Mouse (Mus musculus) bone marrow macrophage, adult 2 months (primary cell): ENCODE measurements around the gene Dpp6. TPM values are rescaled to one million over a fixed set of nuclear protein-coding genes. Genes with fewer than 3 reads are reported as not detected.

Experiments used
- H3K27ac ChIP-seq: 2 replicates; pipeline ENCODE4 v1.5.1; 2012; ENCODE audit warnings: low read depth, low read length; ENCODE audit not compliant: insufficient read depth
- H3K4me1 ChIP-seq: 2 replicates; pipeline ENCODE4 v1.6.1; 2012; ENCODE audit warnings: low read length; ENCODE audit not compliant: control insufficient read depth, insufficient read depth
- H3K4me3 ChIP-seq: 2 replicates; pipeline ENCODE4 v1.5.1; 2012; ENCODE audit warnings: mild to moderate bottlenecking, low read length, moderate library complexity; ENCODE audit not compliant: insufficient read depth
- CTCF ChIP-seq: IDR thresholded peaks from 2 replicates; pipeline ENCODE4 v1.5.1; 2012; ENCODE audit warnings: low read depth, mild to moderate bottlenecking, low read length, moderate library complexity
- POLR2A ChIP-seq: IDR thresholded peaks from 2 replicates; pipeline ENCODE4 v1.6.1; 2012; ENCODE audit warnings: mild to moderate bottlenecking, low read depth, low read length, borderline replicate concordance
- polyA plus RNA-seq: library from polyadenylated mRNA; stranded (reverse); fragments of >200 nt; gene quantifications from 2 replicates; pipeline ENCODE4 v1.2.4, GENCODE M21; 2012; ENCODE audit not compliant: missing spikeins, insufficient read depth, insufficient read length

The Dpp6 gene
- polyA plus RNA-seq, 1 experiment = not detected

- Histone ChIP-seq H3K4me1 (no peaks in the 10 kb centered on the region), H3K27ac (no peak overlapping the region), H3K4me3 (no peak overlapping the region)
- TF ChIP-seq POLR2A = no peak
- TF ChIP-seq CTCF = no peak
Measured at GRCm38 (mm10) chr5:27265281-27265680, 448.3 kb downstream of the Dpp6 start.

DNA sequence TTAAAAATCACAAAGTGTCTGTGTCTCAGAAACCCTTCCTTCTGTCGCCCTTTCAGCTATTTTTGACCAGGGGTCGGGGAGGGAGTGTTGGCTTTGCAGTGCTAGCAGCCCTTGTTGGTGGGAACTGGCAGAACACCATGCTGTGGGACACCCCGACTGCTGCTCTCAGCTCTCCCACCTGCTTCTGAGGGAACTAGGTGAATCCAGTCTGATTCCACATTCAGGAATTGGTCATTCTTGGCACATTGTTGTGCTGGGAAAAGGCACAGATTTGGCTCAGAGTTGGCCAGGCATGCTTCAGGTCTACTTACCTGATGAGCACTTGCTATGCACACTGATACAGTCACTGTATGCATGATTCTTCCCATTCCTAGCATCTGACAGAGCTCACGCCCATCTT lies 454.3 kb downstream of the Dpp6 start:
- TF ChIP-seq POLR2A (no peak), CTCF (no peak)
- Histone ChIP-seq H3K4me3 (no peak overlapping the region), H3K4me1 (no peaks in the 10 kb centered on the region), H3K27ac (no peak overlapping the region)

DNA sequence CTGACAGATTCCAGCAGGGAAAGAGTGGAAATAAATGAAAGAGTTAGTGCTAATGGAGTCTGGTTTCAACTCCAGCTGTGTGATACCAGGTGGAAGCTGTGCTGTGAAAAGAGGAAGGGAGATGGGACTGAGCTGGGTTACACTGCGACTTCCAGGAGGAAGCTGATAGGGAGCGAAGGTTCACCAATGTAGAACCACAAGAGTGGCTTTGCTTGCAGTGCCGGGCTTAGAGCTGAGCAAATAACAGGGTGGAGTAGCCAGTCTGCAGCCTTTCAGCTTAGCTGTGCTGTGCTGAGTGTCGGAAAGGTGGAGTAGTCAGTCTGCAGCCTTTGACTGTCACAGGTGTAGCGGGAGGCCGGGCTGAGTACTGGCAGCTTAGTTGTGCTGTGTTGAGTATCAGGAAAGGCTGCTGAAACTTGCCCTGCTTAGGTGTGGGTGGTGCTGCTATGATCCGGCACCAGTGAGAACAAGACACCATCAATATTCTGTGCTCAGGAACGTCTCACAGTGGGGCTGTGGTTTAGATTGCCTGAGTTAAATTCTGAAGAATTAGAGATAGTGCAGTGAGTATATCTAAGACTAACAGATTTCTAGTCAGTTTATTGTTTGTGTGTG lies 457.9 kb downstream of the Dpp6 start:
- H3K4me3 ChIP-seq = no peak overlapping the region
- TF ChIP-seq POLR2A = no peak
- TF ChIP-seq CTCF = no peak

DNA sequence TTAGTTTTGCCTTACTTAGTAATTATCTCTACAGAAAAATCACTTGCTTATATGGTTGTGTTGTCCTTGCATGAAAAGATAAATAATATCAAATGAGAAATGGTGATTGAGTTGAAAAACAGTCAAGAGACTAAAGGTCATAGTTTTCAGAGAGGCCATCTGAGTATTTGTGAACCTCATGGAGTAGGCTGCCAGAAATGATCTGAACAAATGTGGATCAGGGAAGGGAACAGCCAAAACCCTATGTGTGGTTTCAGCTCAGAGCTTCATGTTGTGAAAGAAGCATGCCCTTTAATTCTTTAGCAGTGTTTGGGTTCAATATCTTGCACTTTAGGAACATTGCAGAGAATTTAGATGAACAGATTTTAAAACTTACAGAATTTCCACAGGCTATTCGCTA lies 458.9 kb downstream of the Dpp6 start:
- Histone ChIP-seq H3K4me3 (no peak overlapping the region), H3K4me1 (no peaks in the 10 kb centered on the region), H3K27ac (no peak overlapping the region)
- TF ChIP-seq POLR2A (no peak), CTCF (no peak)

More for the DNA sequence above, 457.9 kb downstream of the Dpp6 start:
- no peak overlapping the region for H3K27ac ChIP-seq
- no peaks in the 10 kb centered on the region for H3K4me1 ChIP-seq

GRCm38 (mm10) chr5:27278120-27278645 lies 461.2 kb downstream of the Dpp6 start:
- H3K4me3 ChIP-seq = no peak overlapping the region
- no peak overlapping the region for H3K27ac ChIP-seq
- no peaks in the 10 kb centered on the region for H3K4me1 ChIP-seq
- TF ChIP-seq CTCF (no peak), POLR2A (no peak)

- TF ChIP-seq CTCF (no peak), POLR2A (no peak)
- H3K4me3 ChIP-seq = no peak overlapping the region
- H3K27ac ChIP-seq = no peak overlapping the region
- no peaks in the 10 kb centered on the region for H3K4me1 ChIP-seq
Measured at GRCm38 (mm10) chr5:27286876-27287275, 469.9 kb downstream of the Dpp6 start.

DNA sequence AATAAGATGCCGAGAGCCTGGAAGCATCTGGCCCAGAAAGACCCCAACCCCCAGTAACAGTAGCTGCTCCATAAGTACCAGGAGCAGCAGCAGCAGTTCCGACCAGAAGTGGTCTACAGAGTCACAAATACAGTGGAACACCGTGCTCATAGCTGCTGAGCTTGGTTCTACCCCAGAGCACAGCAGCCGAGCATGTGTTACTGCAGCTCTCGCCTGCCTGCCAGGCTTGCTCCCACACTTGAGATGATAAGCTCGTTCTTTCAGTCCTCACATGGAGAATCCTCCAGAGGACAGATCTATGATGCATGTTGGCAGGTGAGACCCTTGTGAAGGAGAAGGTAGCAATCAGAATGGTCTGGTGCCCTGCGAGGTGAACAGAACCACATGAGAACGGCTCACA lies 474.4 kb downstream of the Dpp6 start:
- H3K4me3 ChIP-seq = no peak overlapping the region
- TF ChIP-seq CTCF = no peak
- TF ChIP-seq POLR2A = no peak
- no peaks in the 10 kb centered on the region for H3K4me1 ChIP-seq
- no peak overlapping the region for H3K27ac ChIP-seq

GRCm38 (mm10) chr5:27292236-27292635 lies 475.2 kb downstream of the Dpp6 start:
- TF ChIP-seq CTCF (no peak), POLR2A (no peak)
- no peaks in the 10 kb centered on the region for H3K4me1 ChIP-seq
- H3K4me3 ChIP-seq = no peak overlapping the region
- H3K27ac ChIP-seq = no peak overlapping the region

- no peak overlapping the region for H3K4me3 ChIP-seq
- TF ChIP-seq POLR2A (no peak), CTCF (no peak)
- peaks cover 12% of the 10 kb centered on the region for H3K4me1 ChIP-seq
- H3K27ac ChIP-seq = peak overlapping the region; percentile 92
Measured at GRCm38 (mm10) chr5:27304115-27304514, 487.1 kb downstream of the Dpp6 start.

GRCm38 (mm10) chr5:27306497-27307152 lies 489.6 kb downstream of the Dpp6 start:
- H3K4me3 ChIP-seq = no peak overlapping the region
- TF ChIP-seq CTCF (no peak), POLR2A (no peak)
- peaks cover 12% of the 10 kb centered on the region for H3K4me1 ChIP-seq
- H3K27ac ChIP-seq = no peak overlapping the region
